Mouse (Mus musculus): ENCODE measurements around the gene 1500009L16Rik.

GRCm38 (mm10) chr10:83763891-83764290 lies 41.2 kb downstream of the 1500009L16Rik start:
- no peak for TF ChIP-seq CTCF (IDR thresholded peaks at IDR 0.05; ENCODE audit: low read depth)
- TF ChIP-seq EP300 (IDR thresholded peaks at IDR 0.05; ENCODE audit: low read depth), result no peak

Data from heart, postnatal 0 days (tissue).